Mouse (Mus musculus) neural tube, embryonic 13.5 days (tissue): ENCODE measurements at regions not wholly inside any gene's neighbourhood (a gene's known extent, or its start where the extent isn't known, plus 50 kb on each side); places are given as distances from the start of the nearest gene placed in this dataset.
A peak's percentile ranks its signal among the peaks of the same experiment; 100 is the strongest.

ENCODE experiments used
- ATAC-seq: fragments of 200-750 bp; cut with Nextera tagmentation; 2 replicates; pipeline ENCODE4 v1.8.0; 2017; ENCODE audit warnings: low read depth, mild to moderate bottlenecking, moderate TSS enrichment, moderate library complexity
- H3K27ac ChIP-seq: fragments of 300-500 bp; sonication (generic); replicated peaks from 2 replicates; pipeline ENCODE4 v1.5.1; 2015; ENCODE audit warnings: moderate library complexity, mild to moderate bottlenecking, inconsistent platforms
- H3K27me3 ChIP-seq: fragments of 300-500 bp; sonication (generic); 2 replicates; pipeline ENCODE4 v1.6.1; 2015; ENCODE audit warnings: mild to moderate bottlenecking, inconsistent platforms
- H3K36me3 ChIP-seq: fragments of 300-500 bp; sonication (generic); 2 replicates; pipeline ENCODE4 v1.6.1; 2015; ENCODE audit warnings: mild to moderate bottlenecking, inconsistent platforms
- H3K4me1 ChIP-seq: fragments of 300-500 bp; sonication (generic); replicated peaks from 2 replicates; pipeline ENCODE4 v1.6.1; 2015; ENCODE audit warnings: inconsistent platforms
- H3K4me2 ChIP-seq: fragments of 300-500 bp; sonication (generic); 2 replicates; pipeline ENCODE4 v1.6.1; 2015; ENCODE audit warnings: inconsistent platforms, mild to moderate bottlenecking, moderate library complexity
- H3K4me3 ChIP-seq: fragments of 300-500 bp; sonication (generic); 2 replicates; pipeline ENCODE4 v1.5.1; 2015; ENCODE audit warnings: mild to moderate bottlenecking, inconsistent platforms
- H3K9ac ChIP-seq: fragments of 300-500 bp; sonication (generic); 2 replicates; pipeline ENCODE4 v1.6.1; 2015; ENCODE audit warnings: moderate library complexity, mild to moderate bottlenecking, inconsistent platforms
- H3K9me3 ChIP-seq: fragments of 300-500 bp; sonication (generic); 2 replicates; pipeline ENCODE4 v1.6.1; 2016; ENCODE audit warnings: inconsistent platforms
- WGBS: fragments of 180-500 bp; shearing (Covaris S2); methylation state at CpG from one replicate; pipeline ENCODE4 v1.1.7; 2015; 5-methylcytosine and 5-hydroxymethylcytosine counted together

DNA sequence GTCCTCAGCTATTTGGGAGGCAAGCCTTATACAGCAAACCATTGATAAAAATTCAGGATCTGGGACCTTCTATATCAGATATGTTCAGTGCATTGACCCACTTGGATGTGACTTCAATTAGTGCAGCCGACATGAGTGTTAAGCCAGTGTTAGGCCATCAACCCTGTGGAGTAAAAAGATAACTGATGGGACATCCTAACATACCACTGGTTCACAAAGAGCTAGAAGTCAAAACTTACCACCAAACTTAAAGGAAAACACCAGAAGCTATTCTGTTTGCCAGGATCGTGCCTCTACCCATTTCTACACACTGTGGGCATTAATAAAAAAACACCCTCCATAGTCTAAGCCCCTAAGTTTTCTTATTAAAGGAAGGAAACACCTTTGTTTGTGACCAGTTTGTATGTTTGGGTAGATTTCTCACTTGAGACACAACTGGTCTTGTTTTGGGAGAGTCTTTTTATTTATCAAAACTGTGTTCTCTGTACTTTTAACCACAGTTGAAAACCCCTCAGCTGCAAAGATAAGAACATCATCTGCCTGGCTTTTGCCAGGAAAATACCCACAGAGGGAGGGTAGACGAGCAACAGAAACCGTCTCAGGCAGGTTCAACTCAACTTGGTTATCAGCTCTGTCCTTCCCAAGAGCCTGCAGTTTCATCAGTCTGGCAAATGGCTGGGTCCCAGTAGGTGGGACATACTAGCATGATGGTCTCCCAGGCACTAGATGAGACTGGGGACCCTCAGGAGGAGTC is 283.5 kb downstream of the Sox4 start:
- H3K9me3 ChIP-seq, result no peaks in the 10 kb centered on the region
- no peak for ATAC-seq
- no peaks in the 10 kb centered on the region for H3K36me3 ChIP-seq
- H3K4me2 ChIP-seq, result no peak overlapping the region
- 92% methylated on average over 4 of the region's 4 CpGs for WGBS
- peaks cover 50% of the 10 kb centered on the region for H3K4me1 ChIP-seq
- no peak overlapping the region for H3K27ac ChIP-seq
- H3K27me3 ChIP-seq, result no peaks in the 10 kb centered on the region
- H3K9ac ChIP-seq, result no peak overlapping the region
- no peak overlapping the region for H3K4me3 ChIP-seq

DNA sequence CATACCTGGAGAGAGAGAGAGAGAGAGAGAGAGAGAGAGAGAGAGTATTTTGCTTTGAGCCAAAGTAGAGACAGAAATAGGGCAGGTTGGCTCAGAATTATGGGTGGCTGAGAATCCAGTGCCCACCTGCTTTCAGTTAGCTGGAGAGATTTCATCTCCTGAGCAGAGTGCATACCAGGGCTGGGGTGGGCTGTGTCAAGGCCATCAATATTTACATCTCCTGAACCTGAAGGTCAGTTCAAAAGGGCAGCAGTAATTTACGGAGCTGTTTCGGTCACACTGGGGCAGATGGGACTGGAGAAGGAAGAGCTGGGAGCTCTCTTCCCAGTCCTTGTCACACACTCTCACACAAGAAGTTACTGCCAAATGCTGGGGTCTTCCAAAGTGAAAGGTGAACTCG is 286.7 kb downstream of the Sox4 start:
- Histone ChIP-seq H3K9ac (no peak overlapping the region), H3K4me3 (no peak overlapping the region), H3K27me3 (no peaks in the 10 kb centered on the region), H3K36me3 (no peaks in the 10 kb centered on the region), H3K4me1 (peaks cover 63% of the 10 kb centered on the region), H3K9me3 (no peaks in the 10 kb centered on the region), H3K4me2 (no peak overlapping the region), H3K27ac (no peak overlapping the region)
- 33% methylated on average over 3 of the region's 3 CpGs for WGBS
- ATAC-seq, result no peak

DNA sequence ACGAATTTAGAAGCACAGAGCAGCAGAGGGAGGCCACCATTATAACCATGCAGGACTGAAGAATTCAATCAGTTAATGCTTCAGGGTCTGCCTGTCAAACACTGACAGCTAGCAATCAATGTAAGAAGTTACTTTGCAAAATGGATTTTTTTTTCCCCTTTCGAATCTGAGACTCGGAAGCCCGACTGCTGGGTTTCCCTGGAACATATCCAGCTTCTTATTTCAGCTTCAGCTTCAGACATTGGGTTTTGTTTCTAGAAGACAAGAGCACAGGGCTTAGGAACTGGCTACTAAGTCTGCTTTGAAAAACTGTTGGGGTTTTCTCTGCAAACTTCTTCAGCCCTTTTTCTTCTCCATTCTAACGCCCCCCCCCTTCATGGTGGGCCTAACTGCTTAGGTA is 288.4 kb downstream of the Sox4 start:
- Histone ChIP-seq H3K9me3 (no peaks in the 10 kb centered on the region), H3K4me3 (no peak overlapping the region), H3K27ac (peak overlapping the region; percentile 92), H3K27me3 (no peaks in the 10 kb centered on the region), H3K4me1 (peaks cover 56% of the 10 kb centered on the region), H3K36me3 (no peaks in the 10 kb centered on the region), H3K4me2 (peak overlapping the region; percentile 2; the same call in 1 of the 2 replicates), H3K9ac (no peak overlapping the region)
- WGBS, result 25% methylated on average over 5 of the region's 5 CpGs
- ATAC-seq, result no peak

DNA sequence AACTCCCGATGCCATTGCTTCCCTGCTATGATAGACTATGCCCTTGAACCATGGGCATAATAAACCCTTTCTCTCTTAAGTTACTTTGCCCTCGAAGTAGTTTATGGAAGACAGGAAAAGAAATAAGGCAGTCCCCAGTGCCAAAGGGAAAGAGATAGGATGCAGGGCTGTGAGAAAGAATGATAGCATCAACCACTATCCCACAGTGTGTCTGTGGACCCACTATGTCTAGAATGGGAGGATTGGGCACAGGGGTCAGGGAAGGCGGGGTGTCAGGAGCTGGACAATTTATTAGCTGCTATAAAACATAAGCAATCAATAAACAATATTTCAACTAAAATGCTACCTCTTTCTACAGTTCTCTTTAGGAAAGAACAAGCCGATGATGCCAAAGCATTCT is 288.8 kb downstream of the Sox4 start:
- ATAC-seq, result peak; percentile 42
- 14% methylated on average over 4 of the region's 4 CpGs for WGBS
- Histone ChIP-seq H3K9ac (no peak overlapping the region), H3K4me3 (no peak overlapping the region), H3K4me2 (peak overlapping the region; percentile 6; the same call in 1 of the 2 replicates), H3K36me3 (no peaks in the 10 kb centered on the region), H3K9me3 (no peaks in the 10 kb centered on the region), H3K27me3 (no peaks in the 10 kb centered on the region), H3K4me1 (peaks cover 59% of the 10 kb centered on the region), H3K27ac (peak overlapping the region; percentile 92)

DNA sequence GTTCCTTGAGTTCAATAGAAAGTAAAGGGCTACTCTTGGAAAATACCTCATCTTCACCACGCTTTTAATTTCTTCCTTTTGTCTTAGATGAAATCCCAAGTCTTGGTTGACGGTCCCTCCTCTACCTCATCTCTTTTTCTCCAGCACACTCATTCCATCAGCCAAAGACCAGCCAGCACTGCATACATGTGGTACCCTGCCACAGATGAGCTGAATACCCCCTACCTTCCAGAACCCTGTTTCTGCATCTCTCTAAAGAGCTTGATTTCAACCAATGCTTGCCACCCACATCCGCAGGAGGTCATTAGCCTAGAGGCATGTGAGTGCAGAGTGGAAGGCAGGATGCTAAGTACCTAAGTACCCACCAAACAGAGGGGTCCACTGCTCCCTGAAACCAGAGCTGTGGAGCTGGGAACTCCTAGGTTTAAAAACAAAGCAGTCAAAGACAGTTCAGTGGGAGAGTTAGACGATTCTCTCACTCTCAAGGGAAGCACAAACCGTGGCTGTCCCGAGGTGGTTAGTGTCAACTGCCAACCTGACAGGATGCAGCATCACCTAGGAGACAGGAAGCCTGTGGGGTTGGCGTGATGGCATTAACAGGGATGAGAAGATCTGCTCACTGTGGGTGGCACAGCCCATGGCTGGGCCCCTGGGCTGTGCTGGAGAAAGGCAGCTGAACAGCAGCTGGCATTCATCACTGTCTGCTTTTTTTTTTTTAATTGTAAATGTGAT is 289.4 kb downstream of the Sox4 start:
- Histone ChIP-seq H3K9ac (no peak overlapping the region; the same call in 1 of the 2 replicates), H3K4me2 (peak overlapping the region; percentile 6; the same call in 1 of the 2 replicates), H3K27ac (peak overlapping the region; percentile 92), H3K27me3 (no peaks in the 10 kb centered on the region), H3K9me3 (no peaks in the 10 kb centered on the region), H3K4me3 (no peak overlapping the region), H3K36me3 (no peaks in the 10 kb centered on the region), H3K4me1 (peaks cover 64% of the 10 kb centered on the region)
- peak; percentile 90 for ATAC-seq
- 9% methylated on average over 7 of the region's 7 CpGs for WGBS

DNA sequence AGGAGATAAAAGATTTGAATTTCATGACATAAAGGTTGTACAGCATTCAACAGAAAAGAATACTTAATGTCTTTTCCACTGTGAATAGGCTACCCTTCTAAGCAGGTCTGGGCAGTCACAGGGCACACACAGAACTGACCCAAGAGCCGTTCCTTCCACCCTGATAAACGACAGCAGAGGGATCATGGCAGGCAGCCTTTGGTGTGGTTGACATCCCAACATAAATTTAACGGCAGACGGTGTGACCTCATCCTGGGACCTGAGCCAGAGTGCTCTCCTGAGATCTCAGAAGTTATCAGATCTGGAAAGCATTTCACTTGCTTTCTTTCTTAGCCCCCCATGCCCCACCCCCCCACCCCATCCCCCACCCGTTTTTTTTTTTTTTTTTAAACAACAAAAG is 290.1 kb downstream of the Sox4 start:
- H3K4me2 ChIP-seq, result no peak overlapping the region
- WGBS, result 5% methylated on average over 5 of the region's 5 CpGs
- no peaks in the 10 kb centered on the region for H3K27me3 ChIP-seq
- H3K9ac ChIP-seq, result no peak overlapping the region
- no peaks in the 10 kb centered on the region for H3K36me3 ChIP-seq
- H3K4me1 ChIP-seq, result peaks cover 64% of the 10 kb centered on the region
- no peak overlapping the region for H3K4me3 ChIP-seq
- ATAC-seq, result peak; percentile 21; the same call in 1 of the 2 replicates
- no peaks in the 10 kb centered on the region for H3K9me3 ChIP-seq
- peak overlapping the region; percentile 92; the same call in 1 of the 2 replicates for H3K27ac ChIP-seq

DNA sequence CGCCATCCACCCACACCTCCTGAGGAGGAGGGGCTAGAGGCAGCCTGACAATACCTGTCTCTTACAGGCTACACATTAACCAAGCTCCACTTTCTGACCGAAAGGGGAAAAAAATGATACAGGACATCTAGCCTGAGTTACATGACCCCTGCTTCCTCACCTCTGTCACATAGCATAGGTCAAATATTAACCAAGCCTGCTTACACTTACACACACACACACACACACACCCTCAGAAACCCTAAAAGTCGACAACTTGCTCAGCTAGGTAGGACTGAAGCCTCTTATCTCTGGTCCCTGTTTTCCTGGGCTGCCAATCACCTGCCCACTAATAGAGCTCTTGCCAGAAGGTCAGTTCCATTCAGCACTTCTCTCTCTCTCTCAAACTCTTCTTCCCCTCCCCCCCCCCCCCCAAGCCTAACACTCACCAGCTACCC is 291.2 kb downstream of the Sox4 start:
- H3K9me3 ChIP-seq, result no peaks in the 10 kb centered on the region
- no peak overlapping the region for H3K9ac ChIP-seq
- H3K4me1 ChIP-seq, result peaks cover 56% of the 10 kb centered on the region
- H3K36me3 ChIP-seq, result no peaks in the 10 kb centered on the region
- H3K27me3 ChIP-seq, result no peaks in the 10 kb centered on the region
- WGBS, result 84% methylated on average over 3 of the region's 3 CpGs
- no peak overlapping the region for H3K4me2 ChIP-seq
- no peak overlapping the region for H3K4me3 ChIP-seq
- peak overlapping the region; percentile 49; the same call in 1 of the 2 replicates for H3K27ac ChIP-seq
- no peak for ATAC-seq

DNA sequence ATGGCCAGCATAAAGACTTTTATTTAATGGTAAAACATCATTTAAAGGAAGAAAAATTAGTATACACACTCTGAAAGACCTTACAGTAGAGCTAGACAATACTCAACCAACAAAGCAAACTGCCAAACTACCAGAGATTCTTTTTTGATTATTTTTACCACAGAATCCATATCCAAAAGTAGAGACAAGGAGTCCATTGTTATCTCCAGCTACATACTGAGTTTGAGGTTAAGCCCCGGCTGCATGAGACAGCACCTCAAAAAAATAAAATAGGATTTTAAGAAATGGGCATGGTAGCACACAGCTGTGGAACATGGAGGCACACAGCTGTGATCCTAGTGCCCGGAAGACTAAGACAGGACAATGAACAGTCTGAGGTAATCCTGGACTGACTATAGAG is 293.4 kb downstream of the Sox4 start:
- Histone ChIP-seq H3K4me3 (no peak overlapping the region), H3K4me2 (no peak overlapping the region), H3K9ac (no peak overlapping the region), H3K4me1 (peaks cover 34% of the 10 kb centered on the region), H3K27me3 (no peaks in the 10 kb centered on the region), H3K27ac (no peak overlapping the region), H3K9me3 (no peaks in the 10 kb centered on the region), H3K36me3 (no peaks in the 10 kb centered on the region)
- no peak for ATAC-seq
- 80% methylated on average over 2 of the region's 2 CpGs for WGBS

DNA sequence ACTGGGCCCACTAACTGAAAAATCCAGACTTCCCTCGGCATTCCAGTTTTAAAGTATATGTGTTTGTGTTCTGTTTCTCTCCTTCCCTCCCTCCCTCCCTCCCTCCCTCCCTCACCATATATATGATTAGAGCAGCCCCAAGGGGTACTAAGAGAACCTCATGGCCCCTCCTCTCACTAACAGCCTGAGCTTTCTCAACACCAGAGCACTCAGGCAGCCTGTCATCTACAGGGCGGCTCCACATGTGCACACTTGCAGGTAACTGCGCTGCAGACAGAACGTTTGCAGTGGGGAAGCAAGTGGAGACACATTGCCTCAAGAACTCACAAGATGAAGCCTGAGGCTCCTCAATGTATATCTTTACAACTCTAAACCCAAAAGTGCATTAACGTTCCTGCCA is 294.9 kb downstream of the Sox4 start:
- Histone ChIP-seq H3K4me1 (peaks cover 20% of the 10 kb centered on the region), H3K4me2 (no peak overlapping the region), H3K9ac (no peak overlapping the region), H3K27me3 (no peaks in the 10 kb centered on the region), H3K27ac (no peak overlapping the region), H3K4me3 (no peak overlapping the region), H3K36me3 (no peaks in the 10 kb centered on the region), H3K9me3 (no peaks in the 10 kb centered on the region)
- 75% methylated on average over 5 of the region's 5 CpGs for WGBS
- no peak for ATAC-seq

DNA sequence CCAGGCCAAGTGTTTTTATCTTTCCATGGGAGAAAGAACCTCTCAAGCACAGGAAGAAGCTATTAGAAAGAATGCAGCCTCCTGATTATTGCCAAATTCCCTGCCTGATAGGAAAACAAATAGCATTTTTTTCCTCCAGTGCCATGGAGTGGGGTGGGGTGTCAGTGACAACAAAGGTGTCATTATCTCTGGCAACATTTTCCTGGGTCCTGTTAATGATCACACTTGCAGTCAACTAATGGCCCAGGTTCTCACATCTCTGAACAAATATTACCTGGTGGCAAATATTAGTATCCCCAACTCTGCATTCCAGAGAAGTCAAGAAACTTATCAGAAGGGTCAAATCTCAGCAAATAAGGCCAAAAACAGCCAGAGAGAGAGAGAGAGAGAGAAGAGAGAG is 298.6 kb downstream of the Sox4 start:
- H3K27ac ChIP-seq, result no peak overlapping the region
- H3K4me3 ChIP-seq, result no peak overlapping the region
- no peak overlapping the region for H3K9ac ChIP-seq
- H3K9me3 ChIP-seq, result no peaks in the 10 kb centered on the region
- H3K4me2 ChIP-seq, result no peak overlapping the region
- H3K27me3 ChIP-seq, result no peaks in the 10 kb centered on the region
- H3K4me1 ChIP-seq, result peaks cover 31% of the 10 kb centered on the region
- no peak for ATAC-seq
- H3K36me3 ChIP-seq, result no peaks in the 10 kb centered on the region

DNA sequence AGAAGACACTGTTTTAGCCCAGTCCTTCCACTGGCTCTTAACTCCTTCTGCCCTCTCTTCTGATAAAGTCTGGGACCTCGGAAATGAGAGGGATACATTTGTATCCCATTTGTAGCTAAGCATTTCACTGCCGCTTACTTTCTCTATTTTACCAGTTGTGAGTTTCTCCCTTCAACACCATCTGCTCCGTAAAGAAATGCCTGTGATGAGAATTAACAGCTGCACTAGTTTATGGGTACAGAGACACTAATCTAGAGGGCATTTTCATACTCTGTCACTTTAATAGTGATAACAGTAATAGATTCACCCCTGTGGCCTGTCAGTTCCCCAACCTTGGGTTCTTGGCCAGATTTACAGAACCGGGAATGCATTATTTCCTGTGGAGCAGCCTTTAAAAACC is 300.2 kb downstream of the Sox4 start:
- H3K4me2 ChIP-seq, result no peak overlapping the region
- no peaks in the 10 kb centered on the region for H3K27me3 ChIP-seq
- no peak for ATAC-seq
- no peak overlapping the region for H3K4me3 ChIP-seq
- no peak overlapping the region for H3K27ac ChIP-seq
- peaks cover 24% of the 10 kb centered on the region for H3K4me1 ChIP-seq
- H3K36me3 ChIP-seq, result no peaks in the 10 kb centered on the region
- WGBS, result 63% methylated on average over 4 of the region's 4 CpGs
- H3K9me3 ChIP-seq, result no peaks in the 10 kb centered on the region
- H3K9ac ChIP-seq, result no peak overlapping the region

DNA sequence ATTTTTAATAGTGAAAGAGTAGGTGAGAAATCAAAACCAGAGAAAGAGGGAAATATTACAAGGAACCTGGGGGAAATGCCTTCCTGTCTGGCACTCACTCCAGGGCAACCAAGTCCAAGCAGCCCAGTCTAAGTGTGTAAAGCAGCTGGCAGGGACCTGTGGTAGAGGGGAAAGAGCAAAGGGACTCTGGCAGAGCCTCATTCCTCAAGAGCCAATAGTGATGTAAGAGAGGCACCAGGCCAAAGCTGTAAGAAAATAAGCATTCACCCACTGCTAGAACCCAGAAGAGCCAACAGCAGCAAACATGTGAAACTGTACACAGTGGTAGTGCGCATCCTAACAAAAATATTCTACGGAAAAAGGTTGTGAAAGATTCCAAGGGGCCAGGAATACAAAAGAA is 301.7 kb downstream of the Sox4 start:
- H3K4me1 ChIP-seq, result peaks cover 24% of the 10 kb centered on the region
- no peak overlapping the region for H3K9ac ChIP-seq
- WGBS, result 77% methylated on average over 2 of the region's 2 CpGs
- no peak overlapping the region for H3K27ac ChIP-seq
- H3K4me3 ChIP-seq, result no peak overlapping the region
- no peaks in the 10 kb centered on the region for H3K27me3 ChIP-seq
- no peaks in the 10 kb centered on the region for H3K36me3 ChIP-seq
- peak; percentile 73 for ATAC-seq
- H3K9me3 ChIP-seq, result no peaks in the 10 kb centered on the region
- no peak overlapping the region for H3K4me2 ChIP-seq
